ENCODE assay signal across 8 mouse cellular contexts in genomic region chr1:79439609-79440308, GRCm38 (mm10). TPM values are rescaled to one million over a fixed set of nuclear protein-coding genes. Genes with fewer than 3 reads are reported as not detected.
DNase-seq lines count a peak whose midpoint lies in the region; ATAC-seq and TF ChIP-seq lines count a peak whose summit lies in the region.

Gene Scg2, minus strand, starts transcription at chr1:79440120.

- TF ChIP-seq CTCF in forebrain, postnatal 0 days (IDR thresholded peaks at IDR 0.05; ENCODE audit: low read depth), result peak; percentile 72
- 0 out of 2 replicates have a peak, but pooled peaks have one; percentile 14 for TF ChIP-seq CTCF in liver, postnatal 0 days (IDR thresholded peaks at IDR 0.05; ENCODE audit: low read depth)
- no peak for TF ChIP-seq CTCF in olfactory bulb, adult 2 months (IDR thresholded peaks at IDR 0.05; ENCODE audit: insufficient read depth, low read depth, low read length)

- peak within 1 kb of the TSS; percentile 46 for H3K4me3 ChIP-seq in forebrain, postnatal 0 days (ENCODE audit: low read depth, low read length)
- no peak within 1 kb of the TSS for H3K4me3 ChIP-seq in liver, postnatal 0 days (ENCODE audit: low read depth, low read length)
- H3K4me3 ChIP-seq in olfactory bulb, adult 2 months (ENCODE audit: insufficient read depth, low read depth, low read length), result peak within 1 kb of the TSS; percentile 58

- 9% methylated on average over 22 of the region's 22 CpGs for WGBS in forebrain, postnatal 0 days
- 15% methylated on average over 22 of the region's 22 CpGs for WGBS in large intestine, adult 2 months
- 15% methylated on average over 22 of the region's 22 CpGs for WGBS in liver, postnatal 0 days (ENCODE audit: insufficient replicate concordance)
- 6% methylated on average over 22 of the region's 22 CpGs for WGBS in olfactory bulb, adult 2 months

- peak; percentile 95 for ATAC-seq in forebrain, postnatal 0 days
- peak; percentile 59; the same call in 1 of the 2 replicates for ATAC-seq in liver, postnatal 0 days

- peak; percentile 95 for DNase-seq in MN1 (ENCODE audit: low spot score)
- peak; percentile 93 to 94 for DNase-seq in cerebellum, adult 18-20 months
- peak; percentile 88 for DNase-seq in forebrain, postnatal 0 days
- DNase-seq in heart, postnatal 4 days, result peak; percentile 92
- peak; percentile 11 for DNase-seq in large intestine, adult 2 months (ENCODE audit: low read depth, low spot score)
- peak; percentile 76 for DNase-seq in liver, postnatal 0 days
- peak; percentile 52 for DNase-seq in urinary bladder, adult 2 months (ENCODE audit: low spot score)

- no peaks in the 10 kb centered on the region; the same call in 1 of the 2 replicates for H3K36me3 ChIP-seq in forebrain, postnatal 0 days (ENCODE audit: insufficient read depth)
- no peaks in the 10 kb centered on the region for H3K36me3 ChIP-seq in liver, postnatal 0 days (replicated peaks; ENCODE audit: insufficient read depth, low read length)

- H3K9ac ChIP-seq in forebrain, postnatal 0 days, result peak within 1 kb of the TSS; percentile 59
- H3K9ac ChIP-seq in liver, postnatal 0 days (replicated peaks), result no peak within 1 kb of the TSS

- TF ChIP-seq POLR2A in olfactory bulb, adult 2 months (IDR thresholded peaks at IDR 0.05; ENCODE audit: insufficient read depth, low read depth, low read length), result peak; percentile 62

- H3K4me1 ChIP-seq in forebrain, postnatal 0 days (ENCODE audit: insufficient read depth), result no peaks in the 10 kb centered on the region
- H3K4me1 ChIP-seq in liver, postnatal 0 days (ENCODE audit: insufficient read depth), result no peaks in the 10 kb centered on the region
- peaks cover 7% of the 10 kb centered on the region; the same call in 1 of the 2 replicates for H3K4me1 ChIP-seq in olfactory bulb, adult 2 months (ENCODE audit: control insufficient read depth, insufficient read depth, low read length)

- peak within 1 kb of the TSS; percentile 53 for H3K4me2 ChIP-seq in forebrain, postnatal 0 days (ENCODE audit: low read depth)
- H3K4me2 ChIP-seq in liver, postnatal 0 days (ENCODE audit: low read depth, low read length), result no peak within 1 kb of the TSS

- H3K27ac ChIP-seq in forebrain, postnatal 0 days (ENCODE audit: low read depth, low read length), result peak within 1 kb of the TSS; percentile 6; the same call in 1 of the 2 replicates
- H3K27ac ChIP-seq in liver, postnatal 0 days (ENCODE audit: low read depth), result no peak within 1 kb of the TSS
- peak within 1 kb of the TSS; percentile 61; the same call in 1 of the 2 replicates for H3K27ac ChIP-seq in olfactory bulb, adult 2 months (ENCODE audit: insufficient read depth, low read depth, low read length)

- no peaks in the 10 kb centered on the region for H3K9me3 ChIP-seq in forebrain, postnatal 0 days (ENCODE audit: low read length)
- H3K9me3 ChIP-seq in liver, postnatal 0 days (ENCODE audit: low read length), result no peaks in the 10 kb centered on the region

- TF ChIP-seq EP300 in liver, postnatal 0 days (IDR thresholded peaks at IDR 0.05; ENCODE audit: low read depth), result no peak

- no peaks in the 10 kb centered on the region for H3K27me3 ChIP-seq in forebrain, postnatal 0 days (ENCODE audit: insufficient read depth, low read length)
- H3K27me3 ChIP-seq in liver, postnatal 0 days (ENCODE audit: insufficient read depth, low read length), result no peaks in the 10 kb centered on the region

RNA-seq across cellular contexts. Expression of gene Scg2, which starts in this region (rescaled TPM):
- 155 and 177 TPM in 2 replicates for total RNA-seq in forebrain, postnatal 0 days (2014; rRNA removed)
- polyA plus RNA-seq in forebrain, postnatal 0 days (2015; fragmentation: Nextera tagmentation; extraction: Ambion mirVana), result 136 and 185 TPM in 2 replicates
- total RNA-seq in heart, postnatal 4 days (2021), result under 1 TPM; 0.14 TPM
- 4.7 and 5.6 TPM in 2 replicates for polyA plus RNA-seq in large intestine, adult 2 months (2012; rRNA removed)
- 0.05 and 0.07 TPM in 2 replicates for polyA plus RNA-seq in liver, postnatal 0 days (2015; fragmentation: Nextera tagmentation; extraction: Ambion mirVana)
- 264 TPM in 1 of 2 replicates, not detected in the other for polyA plus RNA-seq in olfactory bulb, adult 2 months (2012; ENCODE audit: insufficient read depth, insufficient read length, low replicate concordance, missing spikeins)
- 0.28 and 0.46 TPM in 2 replicates for polyA plus RNA-seq in urinary bladder, adult 2 months (2012; rRNA removed)

Comparison
In these comparisons a context has a peak if more than half of its experiments do, and no peak if none do; other contexts are left out.
1. RNA of gene Scg2 (total RNA-seq): 155 to 177 TPM in forebrain, postnatal 0 days; 0.14 TPM in heart, postnatal 4 days; every median in the first group is over 100 times any median in the second.
2. RNA of gene Scg2 (polyA plus RNA-seq): 264 TPM in olfactory bulb, adult 2 months and 136 to 185 TPM in forebrain, postnatal 0 days; 4.7 to 5.6 TPM in large intestine, adult 2 months, 0.28 to 0.46 TPM in urinary bladder, adult 2 months and 0.05 to 0.07 TPM in liver, postnatal 0 days; every median in the first group is over 10 times any median in the second.
3. Peak in DNase-seq in heart, postnatal 4 days; RNA of the gene not detected or under 1 TPM.
4. Peak in DNase-seq and ATAC-seq in liver, postnatal 0 days; RNA of the gene not detected or under 1 TPM.
5. Peak in DNase-seq in urinary bladder, adult 2 months; RNA of the gene not detected or under 1 TPM.
6. DNase-seq: peak in every context shown above with its lines; median percentile 95 in MN1; 94 in cerebellum, adult 18-20 months; 92 in heart, postnatal 4 days; 88 in forebrain, postnatal 0 days; 76 in liver, postnatal 0 days; 52 in urinary bladder, adult 2 months; 11 in large intestine, adult 2 months.